Mouse (Mus musculus) E14TG2a.4 (cell line): ENCODE measurements around the gene Rundc3a.

Experiments
- CTCF ChIP-seq: conservative IDR thresholded peaks from 2 replicates; pipeline ENCODE4 v1.5.1; 2014; ENCODE audit warnings: low read length
- POU5F1 ChIP-seq: IDR thresholded peaks from 2 replicates; pipeline ENCODE4 v1.6.1; 2014; ENCODE audit warnings: low read length, borderline replicate concordance

GRCm38 (mm10) chr11:102383365-102384136 lies 9.7 kb upstream of the Rundc3a start:
- TF ChIP-seq CTCF, result no peak
- no peak for TF ChIP-seq POU5F1
